Mouse (Mus musculus) cortical plate, adult 2 months (tissue): Measurements from ENCODE around the gene Itgad. TPM values are rescaled to one million over a fixed set of nuclear protein-coding genes. Genes with fewer than 3 reads are reported as not detected.

ENCODE experiments used
- H3K27ac ChIP-seq: fragments of 200-500 bp; 2 replicates; pipeline ENCODE4 v1.5.1; 2012; ENCODE audit warnings: low read length, control low read depth, inconsistent platforms; ENCODE audit not compliant: insufficient read depth
- H3K4me1 ChIP-seq: fragments of 200-500 bp; 2 replicates; pipeline ENCODE4 v1.6.1; 2011; ENCODE audit warnings: low read length; ENCODE audit not compliant: control insufficient read depth, insufficient read depth
- H3K4me3 ChIP-seq: fragments of 200-500 bp; 2 replicates; pipeline ENCODE4 v1.5.1; 2011; ENCODE audit warnings: mild to moderate bottlenecking, low read length, control low read depth; ENCODE audit not compliant: insufficient read depth
- CTCF ChIP-seq: fragments of 200-500 bp; IDR thresholded peaks from 2 replicates; pipeline ENCODE4 v1.5.1; 2011; ENCODE audit warnings: mild to moderate bottlenecking, control low read depth, low read length; ENCODE audit not compliant: insufficient read depth; ENCODE audit errors: extremely low read depth
- POLR2A ChIP-seq: fragments of 200-500 bp; IDR thresholded peaks from 2 replicates; pipeline ENCODE4 v1.6.1; 2011; ENCODE audit warnings: mild to moderate bottlenecking, low read length, control low read depth; ENCODE audit not compliant: insufficient read depth; ENCODE audit errors: extremely low read depth
- polyA plus RNA-seq: library from polyadenylated mRNA; depleted of rRNA; stranded (reverse); fragments of >200 nt; gene quantifications from 2 replicates; pipeline ENCODE4 v1.2.3, GENCODE M21; 2012

The Itgad gene
- polyA plus RNA-seq, 1 experiment, result 0.67 TPM

GRCm38 (mm10) chr7:128209826-128210225, 55.6 kb downstream of the Itgad start:
- Histone ChIP-seq H3K4me3 (no peak overlapping the region), H3K27ac (no peak overlapping the region), H3K4me1 (no peaks in the 10 kb centered on the region)
- TF ChIP-seq CTCF (no peak), POLR2A (no peak)

- Histone ChIP-seq H3K27ac (no peak overlapping the region), H3K4me1 (no peaks in the 10 kb centered on the region; the same call in 1 of the 2 replicates), H3K4me3 (no peak overlapping the region)
- no peak for TF ChIP-seq CTCF
- TF ChIP-seq POLR2A, result no peak
Measured at GRCm38 (mm10) chr7:128219952-128220351, 65.8 kb downstream of the Itgad start.

GRCm38 (mm10) chr7:128220936-128221335, 66.8 kb downstream of the Itgad start:
- Histone ChIP-seq H3K4me3 (no peak overlapping the region), H3K27ac (no peak overlapping the region)
- TF ChIP-seq CTCF, result no peak
- TF ChIP-seq POLR2A, result no peak

GRCm38 (mm10) chr7:128231741-128232140, 77.6 kb downstream of the Itgad start:
- TF ChIP-seq POLR2A (no peak), CTCF (no peak)
- Histone ChIP-seq H3K4me3 (no peak overlapping the region), H3K4me1 (peaks cover 1% of the 10 kb centered on the region; the same call in 1 of the 2 replicates), H3K27ac (no peak overlapping the region)

More at GRCm38 (mm10) chr7:128220936-128221335, 66.8 kb downstream of the Itgad start:
- no peaks in the 10 kb centered on the region; the same call in 1 of the 2 replicates for H3K4me1 ChIP-seq

- peaks cover 3% of the 10 kb centered on the region; the same call in 1 of the 2 replicates for H3K4me1 ChIP-seq
- TF ChIP-seq CTCF (no peak), POLR2A (no peak)
- H3K27ac ChIP-seq, result no peak overlapping the region
- no peak overlapping the region for H3K4me3 ChIP-seq
Measured at GRCm38 (mm10) chr7:128234796-128235195, 80.6 kb downstream of the Itgad start.

GRCm38 (mm10) chr7:128235481-128235880, 81.3 kb downstream of the Itgad start:
- H3K27ac ChIP-seq, result no peak overlapping the region
- no peak overlapping the region for H3K4me3 ChIP-seq
- TF ChIP-seq CTCF, result no peak
- TF ChIP-seq POLR2A, result no peak
- peaks cover 3% of the 10 kb centered on the region; the same call in 1 of the 2 replicates for H3K4me1 ChIP-seq

GRCm38 (mm10) chr7:128236426-128236825, 82.2 kb downstream of the Itgad start:
- TF ChIP-seq CTCF, result no peak
- TF ChIP-seq POLR2A, result no peak
- no peak overlapping the region for H3K27ac ChIP-seq
- peaks cover 3% of the 10 kb centered on the region; the same call in 1 of the 2 replicates for H3K4me1 ChIP-seq
- H3K4me3 ChIP-seq, result no peak overlapping the region

- H3K4me1 ChIP-seq, result peaks cover 3% of the 10 kb centered on the region; the same call in 1 of the 2 replicates
- H3K27ac ChIP-seq, result peak within 1 kb of the TSS; percentile 94
- no peak for TF ChIP-seq POLR2A
- peak; percentile 43 for TF ChIP-seq CTCF
- peak within 1 kb of the TSS; percentile 81 for H3K4me3 ChIP-seq
Measured at GRCm38 (mm10) chr7:128236856-128237592, 82.8 kb downstream of the Itgad start, which contains the start of gene Armc5. Armc5 (plus strand) TSS chr7:128237342.

- Histone ChIP-seq H3K4me3 (peak overlapping the region; percentile 81), H3K27ac (peak overlapping the region; percentile 34), H3K4me1 (peaks cover 3% of the 10 kb centered on the region; the same call in 1 of the 2 replicates)
- TF ChIP-seq CTCF (no peak), POLR2A (no peak)
Measured at GRCm38 (mm10) chr7:128237593-128237926, 83.4 kb downstream of the Itgad start.
